Mouse (Mus musculus) induced T-regulatory cell, adult 2 months (primary cell): ENCODE results near the gene Fnip2.

ENCODE experiments used
- DNase-seq: peaks from one replicate; pipeline ENCODE4 v3.0.0-alpha.2; 2012; ENCODE audit warnings: low read depth

Gene Fnip2

GRCm38 (mm10) chr3:79564875-79565606, 2.6 kb downstream of the Fnip2 start:
- no peak for DNase-seq

GRCm38 (mm10) chr3:79563511-79563910, 4.1 kb downstream of the Fnip2 start:
- no peak for DNase-seq

GRCm38 (mm10) chr3:79561784-79562715, 5.5 kb downstream of the Fnip2 start:
- DNase-seq: no peak

- DNase-seq: no peak
These were observed 7.0 kb downstream of the Fnip2 start for GRCm38 (mm10) chr3:79560555-79560954.

- no peak for DNase-seq
These were observed 7.9 kb downstream of the Fnip2 start for GRCm38 (mm10) chr3:79559773-79560045.

GRCm38 (mm10) chr3:79559021-79559772, 8.4 kb downstream of the Fnip2 start:
- no peak for DNase-seq

- DNase-seq: no peak
These were observed 12.5 kb downstream of the Fnip2 start for GRCm38 (mm10) chr3:79555061-79555460.

- no peak for DNase-seq
These were observed 13.8 kb downstream of the Fnip2 start for GRCm38 (mm10) chr3:79553779-79554178.

- no peak for DNase-seq
These were observed 15.6 kb downstream of the Fnip2 start for GRCm38 (mm10) chr3:79551826-79552552.

GRCm38 (mm10) chr3:79549751-79550393, 17.7 kb downstream of the Fnip2 start:
- DNase-seq: no peak

- no peak for DNase-seq
These were observed 18.7 kb downstream of the Fnip2 start for GRCm38 (mm10) chr3:79548681-79549437.

- DNase-seq: peak; percentile 24
These were observed 25.0 kb downstream of the Fnip2 start for GRCm38 (mm10) chr3:79542585-79542984.

GRCm38 (mm10) chr3:79539656-79540055, 27.9 kb downstream of the Fnip2 start:
- DNase-seq: no peak

- no peak for DNase-seq
These were observed 28.5 kb downstream of the Fnip2 start for GRCm38 (mm10) chr3:79539124-79539523.

- DNase-seq: peak; percentile 24
These were observed 29.3 kb downstream of the Fnip2 start for GRCm38 (mm10) chr3:79538342-79538741.

GRCm38 (mm10) chr3:79537626-79538203, 29.9 kb downstream of the Fnip2 start:
- DNase-seq: no peak

- DNase-seq: no peak
These were observed 30.6 kb downstream of the Fnip2 start for GRCm38 (mm10) chr3:79537023-79537422.

- DNase-seq: no peak
These were observed 35.9 kb downstream of the Fnip2 start for GRCm38 (mm10) chr3:79531581-79532271.

GRCm38 (mm10) chr3:79529499-79530096, 38.0 kb downstream of the Fnip2 start:
- no peak for DNase-seq
